Mouse (Mus musculus): ENCODE results near the gene Prcd.

- no peak for TF ChIP-seq CTCF (IDR thresholded peaks at IDR 0.05; ENCODE audit: borderline replicate concordance, insufficient read depth, low read length)
- no peak; the same call in 1 of the 2 replicates for TF ChIP-seq POLR2A (IDR thresholded peaks at IDR 0.05; ENCODE audit: low read depth, low read length)
Observed at GRCm38 (mm10) chr11:116673410-116673809, 20.1 kb downstream of the Prcd start.

Data from embryonic fibroblast, embryonic 13.5 days (primary cell).